Mouse (Mus musculus) CH12.LX (cell line): ENCODE measurements around the gene Anpep. TPM values are rescaled to one million over a fixed set of nuclear protein-coding genes. Genes with fewer than 3 reads are reported as not detected.

Experiments used
- DNase-seq: peaks from one replicate; pipeline ENCODE4 v3.0.0-alpha.2; 2013; ENCODE audit errors: extremely low read depth
- H3K27ac ChIP-seq: 2 replicates; pipeline ENCODE4 v1.5.1; 2012; ENCODE audit warnings: low read depth, mild to moderate bottlenecking, control low read depth, moderate library complexity; ENCODE audit not compliant: insufficient read depth
- H3K27me3 ChIP-seq: replicated peaks from 2 replicates; pipeline ENCODE3; 2012; ENCODE audit warnings: inconsistent platforms
- H3K36me3 ChIP-seq, 2 experiments: replicated peaks in 1 of 2; 2 replicates each; pipeline versions ENCODE3 to v1.6.1; 2012; ENCODE audit warnings: inconsistent platforms in 1 of 2, low read length in 1 of 2, mild to moderate bottlenecking in 1 of 2, mixed read lengths in 1 of 2, moderate library complexity in 1 of 2; ENCODE audit not compliant: control insufficient read depth in 1 of 2, insufficient read depth in 1 of 2
- H3K4me1 ChIP-seq, 2 experiments: 2 replicates each; pipeline ENCODE4 v1.6.1; 2012; ENCODE audit warnings: inconsistent platforms in 1 of 2, moderate library complexity in 1 of 2; ENCODE audit not compliant: insufficient read depth in 2 of 2, control insufficient read depth in 1 of 2
- H3K4me2 ChIP-seq: 2 replicates; pipeline ENCODE4 v1.6.1; 2012; ENCODE audit warnings: low read depth, mild to moderate bottlenecking, control low read depth; ENCODE audit not compliant: poor library complexity, insufficient read depth, severe bottlenecking
- H3K4me3 ChIP-seq, 3 experiments: fragments of 150-350 bp in 1 of 3; sonication (generic) in 1 of 3; replicated peaks in 1 of 3; 2 replicates each; pipeline versions ENCODE3 to v1.5.1; 2011 to 2012; ENCODE audit warnings: low read depth in 2 of 3, low read length in 2 of 3, mild to moderate bottlenecking in 2 of 3, moderate library complexity in 2 of 3, control low read depth in 1 of 3, improper control_type of control experiment in 1 of 3, inconsistent platforms in 1 of 3, mixed read lengths in 1 of 3; ENCODE audit not compliant: poor library complexity in 1 of 3
- H3K79me2 ChIP-seq: replicated peaks from 2 replicates; pipeline ENCODE4 v1.6.1; 2012; ENCODE audit warnings: mild to moderate bottlenecking, moderate library complexity; ENCODE audit not compliant: control insufficient read depth, poor library complexity, insufficient read depth, severe bottlenecking; ENCODE audit errors: extremely low read depth
- H3K9ac ChIP-seq: 2 replicates; pipeline ENCODE4 v1.6.1; 2012; ENCODE audit warnings: low read depth, mild to moderate bottlenecking, control low read depth, moderate library complexity; ENCODE audit not compliant: insufficient read depth
- H3K9me3 ChIP-seq: replicated peaks from 2 replicates; pipeline ENCODE3; 2012; ENCODE audit warnings: low read length, inconsistent platforms, mixed read lengths
- CHD1 ChIP-seq: IDR thresholded peaks from 2 replicates; pipeline ENCODE4 v1.6.1; 2012; ENCODE audit warnings: low read depth, low read length, improper control_type of control experiment, inconsistent platforms
- CTCF ChIP-seq, 2 experiments: IDR thresholded peaks in 1 of 2; conservative IDR thresholded peaks in 1 of 2; 2 replicates each; pipeline ENCODE4 v1.5.1; 2011 to 2012; ENCODE audit warnings: low read depth in 2 of 2, low read length in 2 of 2, improper control_type of control experiment in 1 of 2, inconsistent platforms in 1 of 2, mild to moderate bottlenecking in 1 of 2, moderate library complexity in 1 of 2
- E2F4 ChIP-seq: IDR thresholded peaks from 2 replicates; pipeline ENCODE4 v1.6.1; 2011; ENCODE audit warnings: low read depth, low read length, improper control_type of control experiment; ENCODE audit not compliant: insufficient replicate concordance
- EP300 ChIP-seq: IDR thresholded peaks from 2 replicates; pipeline ENCODE4 v1.6.1; 2011; ENCODE audit warnings: low read length, improper control_type of control experiment
- ETS1 ChIP-seq: conservative IDR thresholded peaks from 2 replicates; pipeline ENCODE4 v1.6.1; 2012; ENCODE audit warnings: low read depth, mild to moderate bottlenecking, inconsistent platforms, low read length, improper control_type of control experiment, moderate library complexity
- HCFC1 ChIP-seq: IDR thresholded peaks from 2 replicates; pipeline ENCODE4 v1.6.1; 2012; ENCODE audit warnings: low read depth, mild to moderate bottlenecking, inconsistent platforms, low read length, improper control_type of control experiment
- IRF4 ChIP-seq: IDR thresholded peaks from 2 replicates; pipeline ENCODE4 v1.6.1; 2014; ENCODE audit warnings: low read depth, mild to moderate bottlenecking, inconsistent platforms, low read length, improper control_type of control experiment
- JUN ChIP-seq: IDR thresholded peaks from 2 replicates; pipeline ENCODE4 v1.6.1; 2011; ENCODE audit warnings: low read depth, mild to moderate bottlenecking, low read length, improper control_type of control experiment, moderate library complexity; ENCODE audit not compliant: insufficient read depth
- JUND ChIP-seq: conservative IDR thresholded peaks from 2 replicates; pipeline ENCODE4 v1.6.1; 2011; ENCODE audit warnings: low read depth, low read length, improper control_type of control experiment
- KAT2A ChIP-seq: IDR thresholded peaks from 2 replicates; pipeline ENCODE4 v1.6.1; 2012; ENCODE audit warnings: low read length, improper control_type of control experiment, inconsistent platforms; ENCODE audit not compliant: insufficient replicate concordance
- MAFK ChIP-seq: IDR thresholded peaks from 2 replicates; pipeline ENCODE4 v1.6.1; 2011; ENCODE audit warnings: low read length, improper control_type of control experiment; ENCODE audit not compliant: insufficient replicate concordance
- MAZ ChIP-seq: IDR thresholded peaks from 2 replicates; pipeline ENCODE4 v1.6.1; 2012; ENCODE audit warnings: low read depth, mild to moderate bottlenecking, inconsistent platforms, low read length, improper control_type of control experiment, moderate library complexity
- MEF2A ChIP-seq: IDR thresholded peaks from 2 replicates; pipeline ENCODE4 v1.6.1; 2014; ENCODE audit warnings: low read depth, mild to moderate bottlenecking, inconsistent platforms, low read length, improper control_type of control experiment, borderline replicate concordance
- MYC ChIP-seq: IDR thresholded peaks from 2 replicates; pipeline ENCODE4 v1.6.1; 2011; ENCODE audit warnings: low read depth, mild to moderate bottlenecking, improper control_type of control experiment, low read length
- NELFE ChIP-seq: IDR thresholded peaks from 2 replicates; pipeline ENCODE4 v1.6.1; 2011; ENCODE audit warnings: low read depth, low read length, improper control_type of control experiment
- NRF1 ChIP-seq: IDR thresholded peaks from 2 replicates; pipeline ENCODE4 v1.6.1; 2014; ENCODE audit warnings: low read depth, mild to moderate bottlenecking, inconsistent platforms, low read length, improper control_type of control experiment, moderate library complexity
- PAX5 ChIP-seq: IDR thresholded peaks from 2 replicates; pipeline ENCODE4 v1.6.1; 2012; ENCODE audit warnings: low read length, inconsistent platforms, mixed read lengths
- RCOR1 ChIP-seq: conservative IDR thresholded peaks from 2 replicates; pipeline ENCODE4 v1.6.1; 2012; ENCODE audit warnings: low read depth, mild to moderate bottlenecking, inconsistent platforms, low read length, improper control_type of control experiment
- SIN3A ChIP-seq: IDR thresholded peaks from 2 replicates; pipeline ENCODE4 v1.6.1; 2012; ENCODE audit warnings: low read length, improper control_type of control experiment, inconsistent platforms
- SMC3 ChIP-seq: IDR thresholded peaks from 2 replicates; pipeline ENCODE4 v1.6.1; 2011; ENCODE audit warnings: low read depth, low read length, improper control_type of control experiment
- TBP ChIP-seq: conservative IDR thresholded peaks from 2 replicates; pipeline ENCODE4 v1.6.1; 2011; ENCODE audit warnings: low read depth, low read length, improper control_type of control experiment
- TCF12 ChIP-seq: IDR thresholded peaks from 2 replicates; pipeline ENCODE4 v1.6.1; 2014; ENCODE audit warnings: low read depth, mild to moderate bottlenecking, inconsistent platforms, low read length, improper control_type of control experiment
- UBTF ChIP-seq: IDR thresholded peaks from 2 replicates; pipeline ENCODE4 v1.6.1; 2012; ENCODE audit warnings: low read depth, mild to moderate bottlenecking, inconsistent platforms, low read length, improper control_type of control experiment, moderate library complexity
- USF1 ChIP-seq: IDR thresholded peaks from 2 replicates; pipeline ENCODE4 v1.6.1; 2014; ENCODE audit warnings: low read depth, mild to moderate bottlenecking, inconsistent platforms, low read length, improper control_type of control experiment
- USF2 ChIP-seq: conservative IDR thresholded peaks from 2 replicates; pipeline ENCODE4 v1.6.1; 2011; ENCODE audit warnings: low read depth, low read length, improper control_type of control experiment
- ZMIZ1 ChIP-seq: IDR thresholded peaks from 2 replicates; pipeline ENCODE4 v1.6.1; 2012; ENCODE audit warnings: low read depth, mild to moderate bottlenecking, inconsistent platforms, low read length, improper control_type of control experiment
- ZNF384 ChIP-seq: IDR thresholded peaks from 2 replicates; pipeline ENCODE4 v1.6.1; 2012; ENCODE audit warnings: low read depth, low read length, improper control_type of control experiment, inconsistent platforms
- dilution Hi-C: fragments of 300-500 bp; cut with MboI; formaldehyde crosslinking; loops from 2 replicates; pipeline ENCODE4 v1.14.3; 2020; ENCODE audit warnings: low sequenced_read_pairs; ENCODE audit not compliant: extremely low pct_unique_long_range_greater_than_20kb, extremely low pct_ligation_motif_present
- in situ Hi-C: fragments of 300-500 bp; cut with MboI; formaldehyde crosslinking; loops from 3 replicates; pipeline ENCODE4 v1.14.3; 2019; ENCODE audit warnings: low sequenced_read_pairs, low pct_ligation_motif_present, low pct_unique_long_range_greater_than_20kb, mixed read lengths
- polyA plus RNA-seq: library from polyadenylated mRNA; unstranded; fragments of >175 nt; gene quantifications from 2 replicates; pipeline ENCODE4 v1.2.1, GENCODE M21; 2012; ENCODE audit warnings: low read depth; ENCODE audit not compliant: insufficient read length
- total RNA-seq, 2 experiments: library from RNA; depleted of rRNA; stranded (reverse); fragments of 300-350 nt in 1 of 2; fragments of >200 nt in 1 of 2; gene quantifications; 2 replicates each; pipeline ENCODE4 v1.2.3; 2012 to 2014

Gene Anpep
- total and polyA plus RNA-seq, 3 experiments: 0.25 to 0.60 TPM; not detected in 1

- TF ChIP-seq EP300 (no peak), MAFK (no peak), MAZ (no peak), NELFE (no peak), ETS1 (no peak), NRF1 (no peak), ZMIZ1 (no peak), E2F4 (no peak), UBTF (no peak), MEF2A (no peak), JUN (no peak), USF1 (no peak), PAX5 (no peak), RCOR1 (no peak), KAT2A (no peak), SIN3A (no peak)
- no peak for DNase-seq
- no peaks in the 10 kb centered on the region for H3K4me1 ChIP-seq
- in situ Hi-C loops (no loop called here), dilution Hi-C loops (no loop called here)
- H3K4me2 ChIP-seq: no peak within 1 kb of the TSS
- no peak within 1 kb of the TSS for H3K27ac ChIP-seq
- H3K9ac ChIP-seq: no peak within 1 kb of the TSS
- H3K4me3 ChIP-seq: no peak within 1 kb of the TSS
- H3K9me3 ChIP-seq: no peaks in the 10 kb centered on the region
- peaks cover 6% of the 10 kb centered on the region for H3K27me3 ChIP-seq
- H3K36me3 ChIP-seq: no peaks in the 10 kb centered on the region
- no peaks in the 10 kb centered on the region for H3K79me2 ChIP-seq
Observed at GRCm38 (mm10) chr7:79810611-79811506, 50.0 kb downstream of the Anpep start, which contains the start of gene Mesp2. TSS of gene Mesp2 (plus strand) at chr7:79810727.

GRCm38 (mm10) chr7:79808561-79808960, 52.3 kb downstream of the Anpep start:
- H3K36me3 ChIP-seq: no peaks in the 10 kb centered on the region
- TF ChIP-seq UBTF (no peak), SMC3 (no peak), E2F4 (no peak), MEF2A (no peak), MAZ (no peak), ZNF384 (no peak), JUN (no peak), TCF12 (no peak), ZMIZ1 (no peak), MYC (no peak), EP300 (no peak), CTCF (conservative IDR thresholded peaks at IDR 0.05 in 1 of 2, IDR thresholded peaks at IDR 0.05 in 1 of 2; ENCODE audit: low read depth in 2 of 2, low read length in 2 of 2) (no peak), USF2 (no peak), TBP (no peak), KAT2A (no peak), HCFC1 (no peak), CHD1 (no peak), JUND (no peak), IRF4 (no peak)
- H3K4me1 ChIP-seq: no peaks in the 10 kb centered on the region
- no peak for DNase-seq
- dilution Hi-C loops: no loop called here
- H3K9me3 ChIP-seq: no peaks in the 10 kb centered on the region
- H3K4me3 ChIP-seq: no peak overlapping the region
- peaks cover 4% of the 10 kb centered on the region for H3K27me3 ChIP-seq
- H3K4me2 ChIP-seq: no peak overlapping the region
- no peak overlapping the region for H3K27ac ChIP-seq
- H3K9ac ChIP-seq: no peak overlapping the region
- H3K79me2 ChIP-seq: no peaks in the 10 kb centered on the region
- in situ Hi-C loops: no loop called here
